Mouse (Mus musculus): ENCODE data around the gene Sec61b. TPM values are rescaled to one million over a fixed set of nuclear protein-coding genes. Genes with fewer than 3 reads are reported as not detected.

Gene Sec61b
- total and polyA plus RNA-seq, 3 experiments: 329 to 538 TPM; not detected in 1

DNA sequence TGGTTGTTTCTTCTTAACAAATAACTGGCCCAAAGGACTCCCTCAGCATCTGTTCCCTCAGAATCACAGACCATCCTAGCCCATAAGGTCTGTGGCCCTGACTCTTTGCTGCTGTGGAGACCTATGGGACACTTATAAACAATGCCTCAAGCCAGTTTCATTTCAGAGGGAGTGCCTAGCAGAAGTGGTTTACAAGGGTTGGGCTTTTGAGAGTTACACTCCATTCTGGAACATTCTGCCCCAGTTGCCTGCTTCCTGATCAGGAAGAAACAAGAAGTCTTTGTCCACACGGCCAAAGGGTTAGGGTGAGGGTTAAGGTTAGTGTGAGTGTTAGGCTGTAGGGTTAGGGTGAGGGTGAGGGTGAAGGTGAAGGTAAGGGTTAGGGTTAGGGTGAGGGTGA, 19.7 kb downstream of the Sec61b start:
- peaks cover 0 to 10% of the 10 kb centered on the region in 2 experiments; a peak in 2 of 4 replicates for H3K4me1 ChIP-seq (ENCODE audit: control insufficient read depth in 1 of 2, insufficient read depth in 2 of 2, low read length in 2 of 2)
- H3K36me3 ChIP-seq (ENCODE audit: control insufficient read depth in 1 of 2, insufficient read depth in 2 of 2, low read length in 2 of 2): no peaks in the 10 kb centered on the region
- H3K4me3 ChIP-seq (ENCODE audit: control insufficient read depth in 1 of 2, insufficient read depth in 1 of 2, low read depth in 2 of 2, low read length in 2 of 2): no peak overlapping the region
- H3K27ac ChIP-seq (ENCODE audit: control insufficient read depth, low read depth, low read length): no peak overlapping the region
- no peak overlapping the region for H3K9ac ChIP-seq (ENCODE audit: control insufficient read depth, low read depth, low read length, poor library complexity, severe bottlenecking)
- TF ChIP-seq RCOR1 (IDR thresholded peaks at IDR 0.05; ENCODE audit: low read depth, low read length) (no peak), ZKSCAN1 (IDR thresholded peaks at IDR 0.05; ENCODE audit: low read depth, low read length) (no peak), TCF12 (IDR thresholded peaks at IDR 0.05; ENCODE audit: low read depth, low read length) (no peak), JUND (IDR thresholded peaks at IDR 0.05; ENCODE audit: low read depth, low read length) (no peak)
- H3K27me3 ChIP-seq (ENCODE audit: control insufficient read depth in 1 of 2, insufficient read depth in 2 of 2, low read length in 2 of 2): peaks cover 0 to 1% of the 10 kb centered on the region in 2 experiments; a peak in 1 of 4 replicates
- no peaks in the 10 kb centered on the region for H3K79me2 ChIP-seq (ENCODE audit: control insufficient read depth, insufficient read depth, low read length, poor library complexity)
- DNase-seq (ENCODE audit: low read depth, low spot score): no peak
- no peaks in the 10 kb centered on the region for H3K9me3 ChIP-seq (replicated peaks; ENCODE audit: insufficient read depth, low read length)

- Histone ChIP-seq H3K4me1 (ENCODE audit: control insufficient read depth in 1 of 2, insufficient read depth in 2 of 2, low read length in 2 of 2) (peaks cover 0 to 10% of the 10 kb centered on the region in 2 experiments; a peak in 2 of 4 replicates), H3K9me3 (replicated peaks; ENCODE audit: insufficient read depth, low read length) (no peaks in the 10 kb centered on the region), H3K9ac (ENCODE audit: control insufficient read depth, low read depth, low read length, poor library complexity, severe bottlenecking) (no peak overlapping the region), H3K79me2 (ENCODE audit: control insufficient read depth, insufficient read depth, low read length, poor library complexity) (no peaks in the 10 kb centered on the region), H3K36me3 (ENCODE audit: control insufficient read depth in 1 of 2, insufficient read depth in 2 of 2, low read length in 2 of 2) (no peaks in the 10 kb centered on the region), H3K27me3 (ENCODE audit: control insufficient read depth in 1 of 2, insufficient read depth in 2 of 2, low read length in 2 of 2) (peaks cover 0 to 2% of the 10 kb centered on the region in 2 experiments; a peak in 1 of 4 replicates), H3K4me3 (ENCODE audit: control insufficient read depth in 1 of 2, insufficient read depth in 1 of 2, low read depth in 2 of 2, low read length in 2 of 2) (no peak overlapping the region), H3K27ac (ENCODE audit: control insufficient read depth, low read depth, low read length) (no peak overlapping the region)
- no peak for TF ChIP-seq MAX (IDR thresholded peaks at IDR 0.05; ENCODE audit: low read length)
- peak; percentile 57 to 61 for TF ChIP-seq EP300 (IDR thresholded peaks at IDR 0.05; ENCODE audit: low read depth in 1 of 2, low read length in 2 of 2)
- TF ChIP-seq POLR2AphosphoS5 (IDR thresholded peaks at IDR 0.05; ENCODE audit: borderline replicate concordance, low read depth, low read length): no peak
- no peak for TF ChIP-seq POLR2A (IDR thresholded peaks at IDR 0.05; ENCODE audit: control insufficient read depth in 1 of 2, insufficient read depth in 1 of 2, low read depth in 1 of 2, low read length in 2 of 2, poor library complexity in 1 of 2)
- TF ChIP-seq MXI1 (IDR thresholded peaks at IDR 0.05; ENCODE audit: low read depth, low read length): no peak
- no peak for TF ChIP-seq MYC (IDR thresholded peaks at IDR 0.05; ENCODE audit: low read depth, low read length)
- no peak for TF ChIP-seq CHD1 (IDR thresholded peaks at IDR 0.05; ENCODE audit: low read depth, low read length)
- no peak for TF ChIP-seq USF1 (IDR thresholded peaks at IDR 0.05; ENCODE audit: low read depth, low read length)
- TF ChIP-seq E2F4 (IDR thresholded peaks at IDR 0.05; ENCODE audit: borderline replicate concordance, low read depth, low read length): no peak
- no peak for TF ChIP-seq TBP (IDR thresholded peaks at IDR 0.05; ENCODE audit: low read depth, low read length)
- TF ChIP-seq HCFC1 (IDR thresholded peaks at IDR 0.05; ENCODE audit: low read depth, low read length): no peak
- TF ChIP-seq KAT2A (conservative IDR thresholded peaks at IDR 0.05; ENCODE audit: low read depth, low read length): no peak
- peak; percentile 67 for TF ChIP-seq ETS1 (IDR thresholded peaks at IDR 0.05; ENCODE audit: low read depth, low read length)
- TF ChIP-seq MEF2A (IDR thresholded peaks at IDR 0.05; ENCODE audit: extremely low read depth, insufficient replicate concordance, low read depth, low read length, poor library complexity, severe bottlenecking): no peak
- TF ChIP-seq POLR2AphosphoS2 (IDR thresholded peaks at IDR 0.05; ENCODE audit: low read length): no peak
- peak; percentile 44; the same call in 1 of the 2 replicates for TF ChIP-seq TCF12 (IDR thresholded peaks at IDR 0.05; ENCODE audit: low read depth, low read length)
- TF ChIP-seq BHLHE40 (IDR thresholded peaks at IDR 0.05; ENCODE audit: borderline replicate concordance, low read depth, low read length): no peak
- no peak for TF ChIP-seq ZC3H11A (IDR thresholded peaks at IDR 0.05; ENCODE audit: low read depth, low read length)
- peak; percentile 39; the same call in 1 of the 2 replicates for TF ChIP-seq GATA1 (IDR thresholded peaks at IDR 0.05; ENCODE audit: low read depth, low read length)
- no peak for TF ChIP-seq SIN3A (IDR thresholded peaks at IDR 0.05; ENCODE audit: low read length)
- no peak for TF ChIP-seq ZKSCAN1 (IDR thresholded peaks at IDR 0.05; ENCODE audit: low read depth, low read length)
- TF ChIP-seq ZMIZ1 (IDR thresholded peaks at IDR 0.05; ENCODE audit: low read depth, low read length): no peak
- TF ChIP-seq RAD21 (IDR thresholded peaks at IDR 0.05; ENCODE audit: low read depth, low read length): no peak
- TF ChIP-seq JUND (IDR thresholded peaks at IDR 0.05; ENCODE audit: low read depth, low read length): no peak
- TF ChIP-seq MAFK (IDR thresholded peaks at IDR 0.05; ENCODE audit: borderline replicate concordance, low read depth, low read length): no peak
- DNase-seq (ENCODE audit: low read depth, low spot score): peak; percentile 73
Measured at GRCm38 (mm10) chr4:47494686-47495085, 20.2 kb downstream of the Sec61b start.

Measured in MEL (cell line).